Mouse (Mus musculus) left cerebral cortex, postnatal 10 days (tissue): ENCODE results near the gene Slc28a2. TPM values are rescaled to one million over a fixed set of nuclear protein-coding genes. Genes with fewer than 3 reads are reported as not detected.
A peak's percentile ranks its signal among the peaks of the same experiment; 100 is the strongest.
"Not testable (repeated sequence)": the region's sequence is repeated elsewhere in the genome, so short reads cannot be mapped to it uniquely, and the experiment has no call there.

Experiments
- DNase-seq, 2 experiments: peaks; one replicate each; pipeline ENCODE4 v3.0.0; 2021 to 2022; ENCODE audit warnings: low spot score in 2 of 2, mixed read lengths in 1 of 2; ENCODE audit errors: extremely low spot score in 1 of 2
- intact Hi-C: fragments of 180-260 bp; cut with DNase I; formaldehyde crosslinking; loops from one replicate; pipeline ENCODE4 v1.15.1; 2025
- total RNA-seq, 2 experiments: library from RNA; stranded (reverse); gene quantifications; 2 replicates each; pipeline ENCODE4 v1.2.3; 2021

Slc28a2 gene
- under 1 TPM; 0.24 to 0.32 TPM for total RNA-seq

GRCm38 (mm10) chr2:122426200-122426599, at the start of gene Slc28a2:
Slc28a2 (plus strand) TSS chr2:122426477.
- DNase-seq, intact Hi-C loops: not testable (repeated sequence)

GRCm38 (mm10) chr2:122377215-122377674, 49.0 kb upstream of the Slc28a2 start:
- intact Hi-C loops: loop anchor here (5.0 kb wide), 2 partner anchors 185 to 235 kb away; partner anchors contain the start of gene Gatm
- peak; percentile 96 to 97 for DNase-seq

GRCm38 (mm10) chr2:122377751-122378246, 48.5 kb upstream of the Slc28a2 start:
- intact Hi-C loops: loop anchor here (5.0 kb wide), 2 partner anchors 185 to 235 kb away; partner anchors contain the start of gene Gatm
- DNase-seq: peak; percentile 66 to 70

- intact Hi-C loops: loop anchor here (5.0 kb wide), 2 partner anchors 186 to 234 kb away; partner anchors contain the start of gene Gatm
- peak; percentile 30 to 64 for DNase-seq
These were observed 47.6 kb upstream of the Slc28a2 start for GRCm38 (mm10) chr2:122378421-122379291.

GRCm38 (mm10) chr2:122379292-122379650, 47.0 kb upstream of the Slc28a2 start:
- intact Hi-C loops: loop anchor here (5.0 kb wide), 2 partner anchors 187 to 233 kb away; partner anchors contain the start of gene Gatm
- DNase-seq: no peak

GRCm38 (mm10) chr2:122380768-122381311, 45.4 kb upstream of the Slc28a2 start:
- peak; percentile 67 to 76 for DNase-seq
- intact Hi-C loops: loop anchor here (2.0 to 5.0 kb wide), 2 partner anchors 86 to 178 kb away; no protein-coding TSS in a partner anchor

GRCm38 (mm10) chr2:122381329-122382103, 44.8 kb upstream of the Slc28a2 start:
- intact Hi-C loops: loop anchor here (2.0 to 5.0 kb wide), 2 partner anchors 86 to 177 kb away; no protein-coding TSS in a partner anchor
- no peak for DNase-seq

- intact Hi-C loops: loop anchor here (5.0 kb wide), 1 partner anchor 85 kb away; no protein-coding TSS in a partner anchor
- DNase-seq: no peak
These were observed 44.2 kb upstream of the Slc28a2 start for GRCm38 (mm10) chr2:122382121-122382520.

- intact Hi-C loops: no loop called here
- no peak for DNase-seq
These were observed 41.2 kb upstream of the Slc28a2 start for GRCm38 (mm10) chr2:122385095-122385494.

GRCm38 (mm10) chr2:122387135-122387534, 39.1 kb upstream of the Slc28a2 start:
- intact Hi-C loops, DNase-seq: not testable (repeated sequence)

GRCm38 (mm10) chr2:122396150-122396549, 30.1 kb upstream of the Slc28a2 start:
- DNase-seq: no peak
- intact Hi-C loops: no loop called here

GRCm38 (mm10) chr2:122407607-122408006, 18.7 kb upstream of the Slc28a2 start:
- no peak for DNase-seq
- intact Hi-C loops: no loop called here

- no peak for DNase-seq
- intact Hi-C loops: no loop called here
These were observed 17.3 kb upstream of the Slc28a2 start for GRCm38 (mm10) chr2:122408928-122409327.

GRCm38 (mm10) chr2:122426645-122427044, 368 bp downstream of the Slc28a2 start:
- intact Hi-C loops, DNase-seq: not testable (repeated sequence)

- intact Hi-C loops, DNase-seq: not testable (repeated sequence)
These were observed 12.6 kb downstream of the Slc28a2 start for GRCm38 (mm10) chr2:122438706-122439482.

GRCm38 (mm10) chr2:122440521-122440920, 14.2 kb downstream of the Slc28a2 start:
- intact Hi-C loops, DNase-seq: not testable (repeated sequence)

- no peak for DNase-seq
- intact Hi-C loops: no loop called here
These were observed 15.0 kb downstream of the Slc28a2 start for GRCm38 (mm10) chr2:122441000-122441933.
